Mouse (Mus musculus) stomach, postnatal 0 days (tissue): ENCODE results near the gene Hvcn1.

Source experiments
- CTCF ChIP-seq: IDR thresholded peaks from 2 replicates; pipeline ENCODE4 v1.5.1; 2016; ENCODE audit warnings: antibody characterized with exemption, low read depth, mild to moderate bottlenecking, moderate library complexity
- EP300 ChIP-seq: optimal IDR thresholded peaks from 2 replicates; pipeline ENCODE3; 2016; ENCODE audit warnings: antibody characterized with exemption

GRCm38 (mm10) chr5:122235196-122235836 lies 28.7 kb downstream of the Hvcn1 start:
- TF ChIP-seq CTCF (no peak), EP300 (no peak)
